Mouse (Mus musculus): ENCODE results near the gene Rab17.
A peak's percentile ranks its signal among the peaks of the same experiment; 100 is the strongest.

Rab17 gene

DNA sequence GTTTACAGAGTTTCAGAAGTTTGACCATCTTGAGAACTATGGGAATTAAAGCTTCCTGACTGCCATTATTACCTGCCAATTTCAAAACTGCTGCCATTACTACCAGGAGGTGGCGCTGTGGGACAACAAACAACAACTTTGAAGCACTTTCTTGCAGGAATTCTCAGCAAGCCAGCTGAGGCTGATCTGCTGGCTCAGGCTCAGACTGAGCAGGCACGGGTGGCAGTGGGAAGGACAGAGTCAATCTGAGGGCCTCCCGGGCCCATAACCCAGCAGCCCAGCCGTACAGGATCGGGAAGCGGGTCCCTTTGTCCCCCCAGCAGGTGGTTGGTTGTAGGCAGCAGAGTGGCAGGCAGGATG lies 40.9 kb downstream of the Rab17 start:
- peak; percentile 64 to 72 for DNase-seq (ENCODE audit: low spot score in 2 of 2)

DNA sequence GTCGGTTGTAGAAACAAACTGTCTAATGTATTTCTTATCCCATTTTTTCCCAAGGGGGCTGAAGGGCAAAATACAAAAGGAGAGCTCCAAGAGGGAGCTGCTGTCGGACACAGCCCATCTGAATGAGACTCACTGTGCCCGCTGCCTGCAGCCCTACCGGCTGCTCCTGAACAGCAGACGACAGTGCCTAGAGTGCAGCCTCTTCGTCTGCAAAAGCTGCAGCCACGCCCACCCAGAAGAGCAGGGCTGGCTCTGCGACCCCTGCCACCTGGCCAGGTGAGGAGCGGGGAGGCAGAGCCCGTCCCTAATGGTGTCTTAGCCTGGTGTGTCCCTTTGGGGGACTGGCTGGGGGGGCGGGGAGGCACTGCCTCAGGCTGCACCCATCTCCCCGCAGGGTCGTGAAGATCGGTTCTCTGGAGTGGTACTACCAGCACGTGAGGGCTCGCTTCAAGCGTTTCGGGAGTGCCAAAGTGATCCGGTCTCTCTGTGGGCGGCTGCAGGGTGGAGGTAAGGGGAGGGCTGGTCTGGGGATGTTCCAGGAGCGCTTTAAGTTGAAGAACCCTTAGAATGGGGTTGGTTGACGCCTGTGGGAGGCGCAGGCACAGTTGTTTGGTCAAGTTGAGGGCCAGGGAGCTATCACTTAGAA lies 41.4 kb downstream of the Rab17 start:
- DNase-seq (ENCODE audit: low spot score in 2 of 2): no peak

DNA sequence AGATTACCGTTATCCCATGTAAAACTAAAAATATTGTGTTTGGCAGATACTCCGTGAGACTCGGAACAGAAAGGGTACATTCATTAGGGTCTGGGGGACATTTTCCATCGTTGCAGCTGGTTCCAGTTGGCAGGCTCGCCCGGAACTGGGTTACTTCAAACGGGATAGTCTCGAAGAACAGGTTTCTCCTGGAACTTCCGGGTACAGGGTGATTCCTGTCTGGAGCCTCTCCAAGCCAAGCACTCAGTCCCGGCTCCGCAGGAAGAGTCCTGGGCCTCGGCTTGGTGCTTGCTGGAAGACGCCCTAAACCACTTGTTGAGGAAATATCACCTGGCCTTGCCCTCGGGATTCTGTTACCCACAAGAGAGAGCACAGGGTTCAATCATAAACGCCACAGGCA lies 42.2 kb downstream of the Rab17 start:
- DNase-seq (ENCODE audit: low spot score in 2 of 2): no peak

DNA sequence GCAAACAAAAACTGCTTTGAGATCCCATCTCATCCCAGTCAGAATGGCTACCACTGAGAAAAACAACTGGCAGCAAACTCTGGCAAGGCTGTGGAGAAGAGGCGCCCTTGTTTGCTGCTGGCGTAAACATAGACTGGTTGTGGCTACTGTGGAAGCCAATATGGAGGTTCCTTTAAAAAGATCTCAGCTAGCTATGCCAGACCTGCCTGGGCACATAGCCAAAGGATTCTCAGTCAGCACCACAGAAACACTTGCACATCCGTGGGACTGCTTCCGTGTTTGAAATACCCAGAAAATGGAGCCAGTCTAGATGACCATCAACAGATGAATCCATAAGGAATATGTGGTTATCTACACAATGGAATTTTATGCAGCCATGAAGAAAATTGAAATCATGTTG lies 43.4 kb downstream of the Rab17 start:
- no peak for DNase-seq (ENCODE audit: low spot score in 2 of 2)

DNA sequence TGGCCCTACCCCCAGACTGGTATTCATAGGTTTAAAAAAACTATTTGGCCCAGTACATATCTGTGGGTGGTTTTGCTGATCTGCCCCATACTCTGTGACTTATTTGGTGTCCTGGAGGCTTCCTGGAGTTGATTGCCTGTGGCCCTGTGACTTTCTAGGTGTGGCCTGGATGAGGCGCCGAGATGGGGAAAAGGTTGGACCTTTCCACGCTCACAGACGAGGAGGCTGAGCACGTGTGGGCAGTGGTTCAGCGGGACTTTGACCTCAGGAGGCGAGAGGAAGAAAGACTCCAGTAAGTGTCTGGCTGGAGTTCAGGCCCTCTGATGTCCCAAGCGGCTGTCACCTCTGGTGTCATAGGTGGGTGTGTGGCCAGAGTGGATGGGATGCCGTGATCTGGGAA lies 47.8 kb downstream of the Rab17 start:
- no peak for DNase-seq (ENCODE audit: low spot score in 2 of 2)

DNA sequence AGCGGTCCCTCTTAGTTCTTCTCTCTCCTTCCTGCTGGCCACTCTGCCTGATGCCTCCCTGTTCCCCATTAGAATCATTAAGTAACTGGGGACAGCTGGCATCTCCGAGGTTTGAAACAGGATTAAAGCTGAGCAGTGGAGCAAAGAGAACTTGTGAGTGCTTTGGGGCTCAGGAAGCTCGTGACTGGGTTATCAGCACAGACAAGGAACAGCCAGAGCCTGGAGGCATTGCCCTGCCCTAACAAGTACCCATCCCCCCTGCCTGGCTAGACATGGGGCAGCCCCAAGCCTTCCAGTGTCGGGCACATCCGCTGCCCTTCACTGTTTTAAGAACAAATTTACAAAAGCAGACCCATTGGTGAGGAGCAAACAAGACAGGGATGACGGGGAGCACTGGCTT lies 52.0 kb downstream of the Rab17 start:
- no peak for DNase-seq (ENCODE audit: low spot score in 2 of 2)

DNA sequence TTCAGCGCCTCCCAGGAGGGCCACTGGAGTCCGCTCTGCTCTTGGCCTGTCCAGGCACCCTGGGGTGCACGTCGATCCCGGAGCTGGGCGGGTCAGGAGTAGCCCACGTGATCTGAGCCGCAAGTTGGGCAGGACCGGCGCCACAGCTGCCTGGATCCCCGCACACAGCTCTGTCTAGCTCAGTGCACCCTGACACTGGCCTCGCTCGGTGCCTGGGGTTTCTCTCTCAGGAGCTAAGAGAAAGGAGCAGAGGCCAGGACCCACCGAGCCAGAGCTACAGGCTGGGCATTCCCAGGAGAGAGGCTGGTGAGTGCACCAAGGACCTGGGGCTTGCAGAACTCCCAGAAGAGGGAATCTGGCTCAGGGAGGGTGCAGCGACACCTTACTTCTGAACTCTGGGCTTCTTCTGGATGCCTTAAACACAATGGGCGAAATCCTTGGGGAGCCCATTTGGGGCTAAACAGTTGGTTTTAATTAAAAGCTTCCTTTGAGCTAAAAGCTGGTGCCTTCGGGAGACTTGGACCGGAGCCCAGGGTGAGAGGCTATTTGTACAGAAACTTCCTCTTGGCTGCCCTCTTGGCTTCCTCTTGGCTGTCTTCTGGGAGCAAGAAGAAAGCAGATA lies 54.4 kb downstream of the Rab17 start, which contains the start of gene Mlph:
Gene Mlph, plus strand, starts transcription at position 138 of the 622 bp plus-strand sequence.
- DNase-seq (ENCODE audit: low spot score in 2 of 2): no peak

DNA sequence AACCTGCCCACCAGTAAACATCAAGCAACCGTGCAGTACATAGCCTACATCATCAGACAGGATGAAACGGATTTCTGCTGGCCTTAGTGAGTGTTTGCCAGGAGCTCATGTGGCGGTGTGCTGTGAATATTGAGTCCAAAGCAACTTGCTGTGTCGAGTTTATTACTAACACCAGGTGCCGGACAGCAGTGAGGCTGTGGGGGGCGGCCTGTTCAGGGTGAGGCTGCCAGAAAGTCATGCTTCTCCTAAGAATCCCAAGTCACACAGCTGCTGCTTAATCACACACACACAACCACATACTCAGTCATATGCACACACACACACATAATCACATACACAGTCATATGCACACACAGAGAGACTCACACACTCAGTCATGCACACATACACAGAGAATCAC lies 56.2 kb downstream of the Rab17 start:
- no peak for DNase-seq (ENCODE audit: low spot score in 2 of 2)

DNA sequence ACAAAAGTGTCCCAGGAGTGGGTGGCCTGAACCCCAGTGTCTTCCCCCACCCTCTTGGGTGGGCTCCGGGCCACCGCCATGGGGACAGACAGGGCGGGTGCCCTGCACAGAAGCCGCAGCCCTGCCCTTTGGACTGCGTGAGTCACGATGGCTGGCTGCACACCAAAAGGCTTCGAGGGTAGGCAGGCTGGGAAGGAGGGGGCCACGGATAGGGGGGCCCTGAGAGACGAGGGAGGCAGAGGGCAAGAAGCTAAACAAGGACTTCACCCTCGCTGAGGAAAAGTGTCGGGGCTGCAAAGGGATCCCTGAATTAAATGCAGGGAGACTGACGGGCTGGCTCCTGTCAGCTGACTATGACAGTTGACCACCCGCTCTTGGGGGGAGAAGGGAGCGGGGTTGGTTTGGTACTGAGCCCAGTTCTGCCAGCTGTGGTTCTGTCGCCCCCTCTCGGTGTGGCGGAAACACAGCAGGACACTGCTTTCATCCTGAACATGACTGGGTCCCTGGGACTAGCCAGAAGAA lies 59.8 kb downstream of the Rab17 start:
- DNase-seq (ENCODE audit: low spot score in 2 of 2): no peak

DNA sequence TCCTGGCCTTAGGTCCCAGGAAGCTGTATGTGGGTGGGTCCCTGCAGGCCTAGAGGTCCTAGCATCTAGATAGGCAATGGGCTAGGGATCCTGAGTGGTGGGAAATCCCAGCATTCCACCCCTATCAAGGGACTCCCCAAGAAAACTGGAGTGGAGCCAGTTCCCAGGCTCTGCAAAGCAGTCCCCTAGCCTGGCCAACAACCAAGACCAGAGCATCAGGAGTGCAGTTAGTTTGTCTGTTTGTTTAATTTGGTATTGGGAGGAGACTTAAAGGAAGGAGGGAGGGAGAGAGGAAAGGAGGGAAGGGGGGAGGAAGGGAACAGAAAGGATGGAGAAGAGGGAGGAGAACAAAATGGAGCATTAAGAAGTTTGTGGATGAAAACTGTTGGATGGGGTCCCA lies 60.3 kb downstream of the Rab17 start:
- DNase-seq (ENCODE audit: low spot score in 2 of 2): no peak
